15 mouse cellular contexts compared by ENCODE assay signal in genomic region chr7:19691434-19691833, GRCm38 (mm10). TPM values are rescaled to one million over a fixed set of nuclear protein-coding genes. Genes with fewer than 3 reads are reported as not detected.
DNase-seq lines count a peak whose midpoint lies in the region; ATAC-seq and TF ChIP-seq lines count a peak whose summit lies in the region.
"Had no signal": no experiment of that assay in that cellular context is flagged by ENCODE, and none has a peak within 500 bp of the region (broad histone marks: within the 10 kb centered on the region; RNA-seq: fewer than 3 reads in every experiment).

No protein-coding gene starts in this region.

- no peak for ATAC-seq in lung, embryonic 14.5 days (ENCODE audit: insufficient read depth)
- ATAC-seq in liver, postnatal 0 days = no peak

- 65% methylated on average over 6 of the region's 6 CpGs for WGBS in heart, embryonic 10.5 days
- WGBS in heart, adult 2 months = 72% methylated on average over 6 of the region's 6 CpGs
- 62% methylated on average over 6 of the region's 6 CpGs for WGBS in lung, embryonic 14.5 days
- 66% methylated on average over 6 of the region's 6 CpGs for WGBS in liver, postnatal 0 days (ENCODE audit: insufficient replicate concordance)

- no peak overlapping the region for H3K9ac ChIP-seq in heart, adult 2 months (ENCODE audit: low read depth, low read length)
- H3K9ac ChIP-seq in lung, embryonic 14.5 days = no peak overlapping the region
- peak overlapping the region; percentile 59 for H3K9ac ChIP-seq in liver, postnatal 0 days (replicated peaks)
- H3K9ac ChIP-seq: embryonic facial prominence, embryonic 15.5 days; hindbrain, embryonic 15.5 days had no signal

- peaks cover 54% of the 10 kb centered on the region for H3K4me1 ChIP-seq in heart, embryonic 10.5 days
- peaks cover 5% of the 10 kb centered on the region for H3K4me1 ChIP-seq in heart, adult 2 months (ENCODE audit: control insufficient read depth, insufficient read depth, low read length)
- H3K4me1 ChIP-seq in lung, embryonic 14.5 days (ENCODE audit: insufficient read depth) = peaks cover 21% of the 10 kb centered on the region
- H3K4me1 ChIP-seq in liver, postnatal 0 days (ENCODE audit: insufficient read depth) = peaks cover 42% of the 10 kb centered on the region
- H3K4me1 ChIP-seq: hindbrain, embryonic 15.5 days had no signal

- TF ChIP-seq EP300 in heart, adult 2 months (IDR thresholded peaks at IDR 0.05; ENCODE audit: insufficient read depth, low read depth, low read length) = no peak
- no peak for TF ChIP-seq EP300 in liver, postnatal 0 days (IDR thresholded peaks at IDR 0.05; ENCODE audit: low read depth)

- peaks cover 7% of the 10 kb centered on the region for H3K36me3 ChIP-seq in heart, embryonic 10.5 days
- no peaks in the 10 kb centered on the region for H3K36me3 ChIP-seq in heart, adult 2 months (ENCODE audit: control insufficient read depth, insufficient read depth, low read length)
- peaks cover 1% of the 10 kb centered on the region; the same call in 1 of the 2 replicates for H3K36me3 ChIP-seq in lung, embryonic 14.5 days (ENCODE audit: insufficient read depth)
- H3K36me3 ChIP-seq in liver, postnatal 0 days (replicated peaks; ENCODE audit: insufficient read depth, low read length) = peaks cover 1% of the 10 kb centered on the region; the same call in 1 of the 2 replicates
- H3K36me3 ChIP-seq: hindbrain, embryonic 15.5 days had no signal

- no peak for TF ChIP-seq POLR2A in heart, adult 2 months (IDR thresholded peaks at IDR 0.05; ENCODE audit: insufficient read depth, low read depth, low read length)

- no peaks in the 10 kb centered on the region for H3K9me3 ChIP-seq in heart, embryonic 10.5 days
- no peaks in the 10 kb centered on the region; the same call in 1 of the 2 replicates for H3K9me3 ChIP-seq in lung, embryonic 14.5 days (ENCODE audit: low read depth, low read length)
- H3K9me3 ChIP-seq in liver, postnatal 0 days (ENCODE audit: low read length) = no peaks in the 10 kb centered on the region
- H3K9me3 ChIP-seq: embryonic facial prominence, embryonic 15.5 days; hindbrain, embryonic 15.5 days had no signal

- 0 out of 2 replicates have a peak overlapping the region, but pooled peaks have one; percentile 12 for H3K4me2 ChIP-seq in lung, embryonic 14.5 days
- H3K4me2 ChIP-seq in liver, postnatal 0 days (ENCODE audit: low read depth, low read length) = peak overlapping the region; percentile 66
- H3K4me2 ChIP-seq: embryonic facial prominence, embryonic 15.5 days; hindbrain, embryonic 15.5 days had no signal

- no peak for TF ChIP-seq CTCF in heart, adult 2 months (IDR thresholded peaks at IDR 0.05)
- no peak for TF ChIP-seq CTCF in lung, embryonic 14.5 days (IDR thresholded peaks at IDR 0.05; ENCODE audit: low read depth)
- TF ChIP-seq CTCF in liver, postnatal 0 days (IDR thresholded peaks at IDR 0.05; ENCODE audit: low read depth) = no peak

- peak overlapping the region; percentile 32 for H3K4me3 ChIP-seq in heart, embryonic 10.5 days
- H3K4me3 ChIP-seq in heart, adult 2 months = no peak overlapping the region
- no peak overlapping the region for H3K4me3 ChIP-seq in lung, embryonic 14.5 days (ENCODE audit: low read depth, low read length)
- H3K4me3 ChIP-seq in liver, postnatal 0 days (ENCODE audit: low read depth, low read length) = peak overlapping the region; percentile 39
- H3K4me3 ChIP-seq: embryonic facial prominence, embryonic 15.5 days; hindbrain, embryonic 15.5 days had no signal

- peak overlapping the region; percentile 72 for H3K27ac ChIP-seq in heart, embryonic 10.5 days
- H3K27ac ChIP-seq in heart, adult 2 months = no peak overlapping the region
- H3K27ac ChIP-seq in lung, embryonic 14.5 days (ENCODE audit: low read depth) = peak overlapping the region; percentile 18; the same call in 1 of the 2 replicates
- H3K27ac ChIP-seq in liver, postnatal 0 days (ENCODE audit: low read depth) = peak overlapping the region; percentile 98
- H3K27ac ChIP-seq: embryonic facial prominence, embryonic 15.5 days; hindbrain, embryonic 15.5 days had no signal

- H3K27me3 ChIP-seq in heart, embryonic 10.5 days (ENCODE audit: insufficient read depth, poor library complexity, severe bottlenecking) = no peaks in the 10 kb centered on the region
- H3K27me3 ChIP-seq in heart, adult 2 months (ENCODE audit: control insufficient read depth, insufficient read depth, low read length) = no peaks in the 10 kb centered on the region
- H3K27me3 ChIP-seq in lung, embryonic 14.5 days (ENCODE audit: insufficient read depth, low read length) = no peaks in the 10 kb centered on the region
- H3K27me3 ChIP-seq in liver, postnatal 0 days (ENCODE audit: insufficient read depth, low read length) = no peaks in the 10 kb centered on the region
- H3K27me3 ChIP-seq: embryonic facial prominence, embryonic 15.5 days; hindbrain, embryonic 15.5 days had no signal

- intact Hi-C loops in heart, adult 2 months (cut with DNase I) = no loop called here

- H3K79me2 ChIP-seq in heart, adult 2 months (replicated peaks; ENCODE audit: control insufficient read depth, insufficient read depth, low read length) = no peaks in the 10 kb centered on the region

- no peak for DNase-seq in heart, embryonic 10.5 days (ENCODE audit: low spot score)
- DNase-seq in heart, adult 2 months = no peak
- DNase-seq in lung, embryonic 14.5 days = no peak
- DNase-seq in lung, adult 18-20 months = no peak
- DNase-seq in adipocyte (ENCODE audit: low spot score) = peak; percentile 78
- DNase-seq in liver, postnatal 0 days = no peak
- DNase-seq in ovary, postnatal 14 days (ENCODE audit: low spot score) = no peak
- DNase-seq in gastrocnemius, postnatal 4 days (ENCODE audit: low spot score in 2 of 2) = no peak
- DNase-seq: cerebellum, postnatal 25 days; right cerebral cortex, postnatal 4 days had no signal

RNA-seq across cellular contexts. Expression of gene Apoc1, which starts 1.0 kb away (rescaled TPM):
- 5.4 and 19.9 TPM in 2 replicates for polyA plus RNA-seq in heart, embryonic 10.5 days (2016; fragmentation: Nextera tagmentation; extraction: Ambion mirVana)
- 1 to 10 TPM; 2.7 to 4.2 TPM for total RNA-seq in heart, adult 2 months (2021)
- 3.1 and 7.2 TPM in 2 replicates for polyA plus RNA-seq in heart, adult 2 months (2012; rRNA removed)
- 13.6 and 15.5 TPM in 2 replicates for polyA plus RNA-seq in lung, embryonic 14.5 days (2014; fragmentation: Nextera tagmentation; extraction: Ambion mirVana)
- 5,234 and 5,457 TPM in 2 replicates for polyA plus RNA-seq in liver, postnatal 0 days (2015; fragmentation: Nextera tagmentation; extraction: Ambion mirVana)
- 10 to 100 TPM in 1 of 2 experiments, 1 to 10 TPM in 1; 1.7 to 14.7 TPM for total RNA-seq in gastrocnemius, postnatal 4 days (2021)

RNA-seq across cellular contexts. Expression of gene Apoe, which starts 7.6 kb away (rescaled TPM):
- 326 and 523 TPM in 2 replicates for polyA plus RNA-seq in heart, embryonic 10.5 days (2016; fragmentation: Nextera tagmentation; extraction: Ambion mirVana)
- 100 to 1,000 TPM; 278 to 293 TPM for total RNA-seq in heart, adult 2 months (2021)
- 456 and 519 TPM in 2 replicates for polyA plus RNA-seq in heart, adult 2 months (2012; rRNA removed)
- 404 and 439 TPM in 2 replicates for polyA plus RNA-seq in lung, embryonic 14.5 days (2014; fragmentation: Nextera tagmentation; extraction: Ambion mirVana)
- 20,006 and 20,209 TPM in 2 replicates for polyA plus RNA-seq in liver, postnatal 0 days (2015; fragmentation: Nextera tagmentation; extraction: Ambion mirVana)
- total RNA-seq in gastrocnemius, postnatal 4 days (2021) = 100 to 1,000 TPM; 136 to 167 TPM

RNA-seq across cellular contexts. Expression of gene Apoc4, which starts 10.2 kb away (rescaled TPM):
- 0.65 TPM in 1 of 2 replicates, not detected in the other for polyA plus RNA-seq in heart, embryonic 10.5 days (2016; fragmentation: Nextera tagmentation; extraction: Ambion mirVana)
- not detected for total RNA-seq in heart, adult 2 months (2021)
- 0.82 TPM in 1 of 2 replicates, not detected in the other for polyA plus RNA-seq in heart, adult 2 months (2012; rRNA removed)
- polyA plus RNA-seq in lung, embryonic 14.5 days (2014; fragmentation: Nextera tagmentation; extraction: Ambion mirVana) = 0.30 TPM in 1 of 2 replicates, not detected in the other
- polyA plus RNA-seq in liver, postnatal 0 days (2015; fragmentation: Nextera tagmentation; extraction: Ambion mirVana) = 2,808 and 2,914 TPM in 2 replicates
- total RNA-seq in gastrocnemius, postnatal 4 days (2021) = 1 to 10 TPM in 1 of 2 experiments, under 1 TPM in 1; 0.42 to 4.7 TPM
- total RNA-seq: heart, adult 8-10 months; left cerebral cortex, postnatal 10 days had no signal
- polyA plus RNA-seq: frontal cortex, adult 2 months; hindbrain, embryonic 15.5 days had no signal

RNA-seq across cellular contexts. Expression of gene Gm44805, which starts 10.2 kb away (rescaled TPM):
- polyA plus RNA-seq in heart, embryonic 10.5 days (2016; fragmentation: Nextera tagmentation; extraction: Ambion mirVana) = 0.46 TPM in 1 of 2 replicates, not detected in the other
- not detected for total RNA-seq in heart, adult 2 months (2021)
- polyA plus RNA-seq in heart, adult 2 months (2012; rRNA removed) = not detected in 2 replicates
- polyA plus RNA-seq in lung, embryonic 14.5 days (2014; fragmentation: Nextera tagmentation; extraction: Ambion mirVana) = not detected in 2 replicates
- 187 and 234 TPM in 2 replicates for polyA plus RNA-seq in liver, postnatal 0 days (2015; fragmentation: Nextera tagmentation; extraction: Ambion mirVana)
- not detected for total RNA-seq in gastrocnemius, postnatal 4 days (2021)
- total RNA-seq: heart, adult 8-10 months; left cerebral cortex, postnatal 10 days had no signal
- polyA plus RNA-seq: embryonic facial prominence, embryonic 15.5 days; frontal cortex, adult 2 months; hindbrain, embryonic 15.5 days had no signal

RNA-seq across cellular contexts. Expression of gene Apoc2, which starts 13.7 kb away (rescaled TPM):
- 10.8 TPM in 1 of 2 replicates, not detected in the other for polyA plus RNA-seq in heart, embryonic 10.5 days (2016; fragmentation: Nextera tagmentation; extraction: Ambion mirVana)
- under 1 TPM in 1 of 2 experiments, not detected in 1; 0.47 TPM for total RNA-seq in heart, adult 2 months (2021)
- not detected in 2 replicates for polyA plus RNA-seq in heart, adult 2 months (2012; rRNA removed)
- 2.5 and 3.4 TPM in 2 replicates for polyA plus RNA-seq in lung, embryonic 14.5 days (2014; fragmentation: Nextera tagmentation; extraction: Ambion mirVana)
- 2,864 and 3,070 TPM in 2 replicates for polyA plus RNA-seq in liver, postnatal 0 days (2015; fragmentation: Nextera tagmentation; extraction: Ambion mirVana)
- 1 to 10 TPM in 1 of 2 experiments, under 1 TPM in 1; 0.88 to 2.1 TPM for total RNA-seq in gastrocnemius, postnatal 4 days (2021)
- total RNA-seq: left cerebral cortex, postnatal 10 days had no signal
- polyA plus RNA-seq: frontal cortex, adult 2 months had no signal

Comparison
In these comparisons a context has a peak if more than half of its experiments do, and no peak if none do; other contexts are left out.
1. H3K4me3 ChIP-seq: peak in heart, embryonic 10.5 days (single experiment) and liver, postnatal 0 days (single experiment); none in heart, adult 2 months (single experiment) and lung, embryonic 14.5 days (single experiment).
2. RNA of gene Apoc1, which starts 1.0 kb away (polyA plus RNA-seq): 5,234 to 5,457 TPM in liver, postnatal 0 days; 5.4 to 19.9 TPM in heart, embryonic 10.5 days, 13.6 to 15.5 TPM in lung, embryonic 14.5 days and 3.1 to 7.2 TPM in heart, adult 2 months; every median in the first group is over 100 times any median in the second.
3. RNA of gene Apoe, which starts 7.6 kb away (polyA plus RNA-seq): 20,006 to 20,209 TPM in liver, postnatal 0 days; 326 to 523 TPM in heart, embryonic 10.5 days, 456 to 519 TPM in heart, adult 2 months and 404 to 439 TPM in lung, embryonic 14.5 days; every median in the first group is over 10 times any median in the second.
4. RNA of gene Apoc4, which starts 10.2 kb away (polyA plus RNA-seq): 2,808 to 2,914 TPM in liver, postnatal 0 days; 0.65 TPM in heart, embryonic 10.5 days, 0.30 TPM in lung, embryonic 14.5 days and 0.82 TPM in heart, adult 2 months; every median in the first group is over 1,000 times any median in the second.